Mouse (Mus musculus): ENCODE results near the gene Prpf6.

GRCm38 (mm10) chr2:181596221-181596960, 4.7 kb downstream of the Prpf6 start:
- TF ChIP-seq CTCF (IDR thresholded peaks at IDR 0.05; ENCODE audit: low read depth) (no peak), EP300 (IDR thresholded peaks at IDR 0.05; ENCODE audit: low read depth) (no peak)
